Mouse (Mus musculus) spleen, postnatal 36 days (tissue): ENCODE data around the gene Gm8020.
"Not testable (repeated sequence)": the region's sequence is repeated elsewhere in the genome, so short reads cannot be mapped to it uniquely, and the experiment has no call there.

Source experiments
- DNase-seq, 2 experiments: peaks; one replicate each; pipeline ENCODE4 v3.0.0; 2022; ENCODE audit warnings: low spot score in 2 of 2, mixed read lengths in 1 of 2

Gene Gm8020

DNA sequence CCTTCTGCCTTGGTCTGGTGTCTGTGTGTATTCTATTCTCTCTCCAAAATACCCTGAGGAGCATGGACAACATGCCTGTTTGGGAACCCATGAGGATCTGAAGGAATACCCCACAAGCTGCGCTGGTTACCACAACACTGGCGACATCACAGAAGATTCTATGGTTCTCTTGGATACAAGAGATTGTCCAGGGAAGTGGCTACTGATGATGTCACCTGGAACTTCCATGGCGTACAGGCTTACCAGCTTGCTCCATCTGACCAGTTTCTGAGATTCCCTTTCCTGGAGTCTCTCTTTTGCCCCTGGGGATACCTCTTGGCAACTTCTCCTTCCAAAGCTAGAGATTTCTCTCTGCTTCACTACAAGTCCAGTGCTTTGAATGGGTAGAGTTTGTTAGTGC is at the start of gene Gm8020:
TSS of gene Gm8020 (minus strand) at position 101 of the 400 bp plus-strand sequence.
- not testable (repeated sequence) for DNase-seq

DNA sequence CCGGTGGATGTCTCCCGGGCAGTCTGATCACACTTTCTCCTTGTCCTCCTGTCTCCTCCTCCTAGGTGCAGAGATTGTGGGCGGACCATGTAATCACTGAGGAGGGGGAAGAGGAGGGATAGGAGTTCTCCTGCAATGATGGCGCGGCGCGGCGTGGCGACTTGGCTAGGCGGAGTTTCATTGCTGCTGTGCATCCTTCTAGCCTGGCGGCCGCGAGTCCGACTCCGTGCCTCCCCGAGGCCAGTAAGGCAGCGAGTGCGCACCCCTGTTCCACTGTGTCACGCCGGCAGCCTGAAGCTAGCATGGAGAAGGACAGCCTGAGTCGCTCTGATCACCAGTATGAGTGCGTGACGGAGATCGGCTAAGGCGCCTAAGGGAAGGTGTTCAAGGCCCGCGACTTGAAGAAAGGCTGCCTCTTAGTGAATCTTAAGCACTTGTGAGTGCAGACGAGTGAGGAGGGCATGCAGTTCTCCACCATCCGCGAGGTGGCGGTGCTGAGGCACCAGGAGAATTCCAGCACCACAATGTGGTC is 41.1 kb upstream of the Gm8020 start:
- DNase-seq = not testable (repeated sequence)

DNA sequence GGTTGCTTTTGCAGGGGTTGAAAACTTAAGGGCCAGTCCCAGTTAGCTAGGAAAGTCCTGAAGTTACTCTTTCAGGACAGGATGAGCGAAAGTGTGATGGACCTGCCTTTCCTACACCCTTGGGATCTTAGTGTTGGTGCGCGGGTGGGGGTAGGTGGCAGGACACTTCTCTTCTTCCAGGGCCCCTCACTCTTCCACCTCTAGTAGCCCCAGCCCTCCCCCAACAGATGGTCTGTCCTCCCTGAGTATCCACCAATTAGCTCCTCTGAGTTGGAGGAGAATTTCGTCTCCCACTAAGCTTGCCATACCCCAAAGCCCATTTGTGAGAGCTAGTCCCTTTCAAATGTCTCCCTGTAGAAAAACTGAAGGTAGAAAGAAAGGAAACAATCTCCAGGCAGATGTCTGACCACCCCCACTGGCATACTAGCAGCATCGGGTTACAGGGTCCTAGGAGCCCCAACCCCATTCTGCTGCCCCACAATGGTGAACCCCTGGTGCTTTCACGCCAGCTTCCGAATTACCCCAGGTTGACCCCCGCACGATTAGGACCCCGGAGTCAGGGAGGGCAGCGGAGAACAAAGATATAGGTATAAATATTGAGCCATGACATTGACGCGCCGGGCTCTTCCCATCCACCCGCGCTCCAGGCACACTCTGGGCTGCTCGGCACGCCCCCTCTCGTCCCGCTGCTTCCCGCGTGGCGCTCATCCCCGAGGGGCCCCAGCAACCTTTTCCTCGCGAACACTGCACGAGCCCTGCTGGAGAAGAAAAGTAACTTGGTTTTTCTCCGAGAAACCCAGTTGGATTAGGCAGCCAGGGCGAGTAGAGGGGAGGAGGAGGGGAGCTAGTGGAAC is 40.4 kb upstream of the Gm8020 start:
- DNase-seq = not testable (repeated sequence)

DNA sequence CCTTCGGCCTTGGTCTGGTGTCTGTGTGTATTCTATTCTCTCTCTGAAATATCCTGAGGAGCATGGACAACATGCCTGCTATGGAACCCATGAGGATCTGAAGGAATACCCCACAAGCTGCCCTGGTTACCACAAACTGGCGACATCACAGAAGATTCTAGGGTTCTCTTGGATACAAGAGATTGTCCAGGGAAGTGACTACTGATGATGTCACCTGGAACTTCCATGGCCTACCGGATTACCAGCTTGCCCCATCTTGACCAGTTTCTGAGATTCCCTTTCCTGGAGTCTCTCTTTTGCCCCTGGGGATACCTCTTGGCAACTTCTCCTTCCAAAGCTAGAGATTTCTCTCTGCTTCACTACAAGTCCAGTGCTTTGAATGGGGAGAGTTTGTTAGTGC is 22.0 kb upstream of the Gm8020 start, which contains the start of gene Gm8024:
TSS of gene Gm8024 (minus strand) at position 101 of the 400 bp plus-strand sequence.
- not testable (repeated sequence) for DNase-seq

DNA sequence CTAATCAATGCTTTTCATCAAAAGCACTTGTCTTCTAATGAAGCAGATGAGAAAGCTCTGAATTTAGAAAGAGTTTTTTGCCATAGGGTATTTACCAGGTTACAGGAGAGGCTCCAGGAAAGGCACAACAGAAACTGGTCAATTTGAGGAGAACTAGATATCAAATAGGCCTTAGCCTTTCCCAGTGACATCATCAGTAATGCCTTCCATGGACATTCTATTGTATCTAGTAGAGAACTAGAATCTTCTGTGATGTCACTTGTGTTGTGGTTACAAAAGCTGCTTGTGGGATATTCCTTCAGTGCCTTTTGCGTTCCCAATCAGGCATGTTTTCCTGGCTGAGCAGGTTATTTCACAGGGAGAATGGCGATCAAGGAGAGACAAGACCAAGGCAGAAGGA is 38.6 kb downstream of the Gm8020 start, which contains the start of gene Gm8011:
TSS of gene Gm8011 (plus strand) at position 301 of the 400 bp plus-strand sequence.
- not testable (repeated sequence) for DNase-seq
